Mouse (Mus musculus): Measurements from ENCODE around the gene Tspan18. TPM values are rescaled to one million over a fixed set of nuclear protein-coding genes. Genes with fewer than 3 reads are reported as not detected.

The Tspan18 gene
- total RNA-seq, 2 experiments from 2014 or later, result 37.1 to 40.1 TPM

- no peak for DNase-seq (ENCODE audit: extremely low spot score in 1 of 2, low spot score in 1 of 2)
Measured at GRCm38 (mm10) chr2:93268711-93269270, 65.5 kb downstream of the Tspan18 start.

DNA sequence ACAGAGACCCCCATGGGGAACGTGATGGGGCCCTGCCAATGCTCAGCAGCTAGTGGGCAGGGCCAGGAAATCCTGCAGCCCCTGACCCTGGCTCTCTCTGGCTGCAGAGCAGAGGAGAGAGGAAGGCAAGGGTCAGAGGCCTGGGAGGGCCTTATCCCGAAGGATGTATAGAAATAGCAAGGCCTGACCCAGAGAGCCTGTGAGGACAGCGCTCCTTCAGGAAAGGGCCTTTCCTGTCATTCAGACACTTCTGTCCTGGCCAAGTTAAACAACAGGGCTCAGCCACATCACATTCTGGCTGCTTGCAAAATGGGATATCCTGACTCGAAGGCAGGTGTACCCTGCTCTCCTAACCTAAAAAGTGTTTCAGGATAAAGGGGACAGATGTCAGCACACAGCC is 66.5 kb downstream of the Tspan18 start:
- no peak for DNase-seq (ENCODE audit: extremely low spot score in 1 of 2, low spot score in 1 of 2)

DNA sequence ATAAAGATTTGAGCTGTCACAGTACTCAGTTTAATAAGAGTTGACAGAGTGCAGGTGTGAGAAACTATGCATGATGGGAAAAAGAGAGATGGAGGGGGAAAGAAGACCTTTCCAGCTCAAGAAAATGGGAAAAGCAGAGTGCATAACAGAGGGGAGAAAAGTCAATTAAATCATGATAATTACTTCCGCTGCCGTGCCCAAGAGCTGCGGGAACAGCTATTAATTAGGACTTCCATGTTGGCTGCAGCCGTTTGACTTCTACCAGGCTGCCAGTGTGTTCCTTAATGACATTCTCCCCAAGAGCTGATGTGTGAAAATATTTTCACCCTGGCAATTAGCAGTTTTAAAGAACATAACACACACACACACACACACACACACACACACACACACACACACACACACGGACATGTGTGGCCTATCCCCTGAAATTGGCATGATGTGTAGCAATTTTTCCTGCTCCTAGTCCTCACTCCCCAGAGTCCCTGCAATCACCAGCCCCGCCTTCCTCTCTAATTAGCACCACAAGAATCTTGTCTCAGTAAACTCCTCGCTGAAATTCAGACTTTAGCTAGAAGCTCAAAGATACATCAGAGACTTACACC is 67.6 kb downstream of the Tspan18 start:
- DNase-seq (ENCODE audit: extremely low spot score in 1 of 2, low spot score in 1 of 2), result no peak

GRCm38 (mm10) chr2:93262291-93263285 is 71.7 kb downstream of the Tspan18 start:
- DNase-seq (ENCODE audit: extremely low spot score in 1 of 2, low spot score in 1 of 2), result no peak

GRCm38 (mm10) chr2:93261521-93262290 is 72.6 kb downstream of the Tspan18 start:
- no peak for DNase-seq (ENCODE audit: extremely low spot score in 1 of 2, low spot score in 1 of 2)

GRCm38 (mm10) chr2:93257634-93258033 is 76.7 kb downstream of the Tspan18 start:
- no peak for DNase-seq (ENCODE audit: extremely low spot score in 1 of 2, low spot score in 1 of 2)

DNA sequence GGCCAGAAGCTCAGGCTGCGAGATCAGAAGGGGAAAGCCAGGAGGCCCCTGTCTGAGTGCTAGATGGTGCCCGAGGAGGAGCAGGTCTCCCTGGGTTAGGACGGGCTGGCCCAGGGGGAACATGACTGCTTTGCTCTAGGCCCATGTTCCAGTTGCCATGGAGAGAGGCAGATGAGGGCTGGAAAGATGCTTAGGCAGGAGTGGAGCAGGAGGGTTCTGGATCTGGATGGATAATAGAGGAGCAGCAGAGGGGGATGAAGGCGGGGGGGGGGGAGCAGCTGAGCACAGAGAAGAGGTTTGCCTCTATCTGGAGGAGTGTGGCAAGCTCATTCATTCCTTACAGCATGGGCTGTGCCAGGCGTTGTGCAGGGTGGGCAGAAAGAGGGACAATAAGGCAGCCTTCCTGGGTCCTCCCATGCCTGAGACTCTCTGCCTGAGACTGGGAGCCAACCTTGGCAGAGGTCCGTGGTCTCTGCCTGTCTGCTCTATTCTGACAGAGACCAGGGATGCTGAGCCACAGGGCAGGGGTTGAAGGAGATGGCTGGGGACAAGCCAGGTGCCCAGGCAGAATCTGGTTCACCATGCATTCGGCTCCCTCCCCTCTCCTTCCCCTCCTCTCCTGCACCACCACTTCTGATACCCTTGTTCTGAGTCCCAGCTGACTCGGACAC is 77.4 kb downstream of the Tspan18 start:
- no peak for DNase-seq (ENCODE audit: extremely low spot score in 1 of 2, low spot score in 1 of 2)

- peak in 1 of 2 experiments; percentile 35 for DNase-seq (ENCODE audit: extremely low spot score in 1 of 2, low spot score in 1 of 2)
Measured at GRCm38 (mm10) chr2:93252356-93252755, 81.9 kb downstream of the Tspan18 start.

DNA sequence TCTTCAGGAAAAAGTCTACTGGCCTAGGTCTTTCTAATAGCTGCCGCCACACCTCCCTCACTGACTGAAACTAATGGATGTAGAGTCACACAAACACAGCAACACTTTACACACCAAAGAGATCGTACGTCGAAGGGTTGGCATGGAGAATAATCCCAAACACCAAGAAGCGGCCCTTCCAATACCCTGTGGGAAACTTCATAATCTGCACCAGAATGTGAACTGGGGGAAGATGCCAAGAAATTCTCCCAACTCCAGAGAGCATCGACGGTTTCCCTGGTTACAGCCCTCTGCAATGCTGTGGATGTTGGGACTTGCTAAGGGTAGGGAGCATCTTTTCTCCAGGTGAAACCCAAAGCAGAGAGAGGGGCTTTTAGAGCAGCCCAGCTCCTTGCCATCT is 83.7 kb downstream of the Tspan18 start:
- DNase-seq (ENCODE audit: extremely low spot score in 1 of 2, low spot score in 1 of 2), result no peak

DNA sequence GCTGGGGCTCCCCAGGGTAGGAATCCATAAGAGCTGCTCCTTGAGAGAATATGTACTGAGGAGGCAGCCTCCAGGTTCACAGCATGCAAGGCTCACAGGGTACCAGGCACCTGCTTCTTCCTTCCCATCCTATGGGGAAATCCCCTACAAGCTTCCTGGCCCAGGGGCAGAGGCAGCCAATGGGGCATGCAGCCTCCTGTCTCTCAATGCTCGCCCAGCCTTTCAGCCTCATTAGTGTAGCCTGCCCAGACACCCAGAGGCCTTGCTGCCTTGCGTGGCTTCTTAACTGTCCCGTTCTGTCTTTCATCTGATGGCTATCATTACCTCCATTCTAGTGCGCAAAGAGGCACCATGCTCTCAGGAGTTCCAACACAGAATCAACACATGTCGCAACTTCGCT is 85.2 kb downstream of the Tspan18 start:
- no peak for DNase-seq (ENCODE audit: extremely low spot score in 1 of 2, low spot score in 1 of 2)

- DNase-seq (ENCODE audit: extremely low spot score in 1 of 2, low spot score in 1 of 2), result no peak
Measured at GRCm38 (mm10) chr2:93244090-93244443, 90.2 kb downstream of the Tspan18 start.

GRCm38 (mm10) chr2:93243439-93244089 is 90.7 kb downstream of the Tspan18 start:
- no peak for DNase-seq (ENCODE audit: extremely low spot score in 1 of 2, low spot score in 1 of 2)

DNA sequence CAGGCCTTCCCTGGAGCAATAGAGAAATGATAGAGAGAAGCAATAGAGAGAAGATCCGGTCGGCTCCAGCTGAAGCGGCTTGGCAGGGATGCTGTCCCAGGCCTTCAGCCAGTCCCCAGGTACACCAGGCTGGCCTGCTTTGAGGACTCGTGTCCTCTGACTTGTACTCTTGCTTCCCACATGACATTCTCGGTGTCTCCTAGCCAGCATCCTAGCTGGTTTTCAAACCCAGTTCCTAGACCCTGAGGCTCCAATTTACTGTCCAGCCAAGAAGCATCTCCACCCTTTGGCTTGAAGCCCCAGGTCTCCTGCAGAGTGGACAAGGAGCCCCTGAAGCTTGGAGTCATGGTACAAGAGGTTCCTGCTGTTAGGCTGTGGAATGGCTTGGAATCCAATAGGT is 92.1 kb downstream of the Tspan18 start:
- DNase-seq (ENCODE audit: extremely low spot score in 1 of 2, low spot score in 1 of 2), result no peak

DNA sequence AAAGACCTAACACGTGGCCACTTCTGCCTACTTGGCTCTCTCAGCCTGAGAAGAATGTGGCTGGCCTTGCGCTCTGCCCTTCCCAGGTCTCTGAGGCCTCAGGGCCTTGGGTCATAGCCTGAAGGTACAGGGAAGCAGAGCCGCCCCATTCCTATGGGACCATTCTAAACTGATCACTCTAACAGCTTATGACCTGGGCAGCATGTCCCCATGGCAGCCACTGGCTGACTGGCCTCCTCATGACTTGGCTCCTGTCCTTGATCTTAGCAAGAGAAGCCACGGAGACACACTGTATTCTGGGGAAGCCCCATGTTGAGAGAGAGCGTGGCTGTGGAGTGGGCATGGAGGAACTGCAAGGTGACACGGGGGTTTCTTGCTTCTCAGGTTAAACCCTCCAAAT is 95.4 kb downstream of the Tspan18 start:
- DNase-seq (ENCODE audit: extremely low spot score in 1 of 2, low spot score in 1 of 2), result no peak

- no peak for DNase-seq (ENCODE audit: extremely low spot score in 1 of 2, low spot score in 1 of 2)
Measured at GRCm38 (mm10) chr2:93237055-93237454, 97.2 kb downstream of the Tspan18 start.

GRCm38 (mm10) chr2:93232141-93232540 is 102.2 kb downstream of the Tspan18 start:
- no peak for DNase-seq (ENCODE audit: extremely low spot score in 1 of 2, low spot score in 1 of 2)

DNA sequence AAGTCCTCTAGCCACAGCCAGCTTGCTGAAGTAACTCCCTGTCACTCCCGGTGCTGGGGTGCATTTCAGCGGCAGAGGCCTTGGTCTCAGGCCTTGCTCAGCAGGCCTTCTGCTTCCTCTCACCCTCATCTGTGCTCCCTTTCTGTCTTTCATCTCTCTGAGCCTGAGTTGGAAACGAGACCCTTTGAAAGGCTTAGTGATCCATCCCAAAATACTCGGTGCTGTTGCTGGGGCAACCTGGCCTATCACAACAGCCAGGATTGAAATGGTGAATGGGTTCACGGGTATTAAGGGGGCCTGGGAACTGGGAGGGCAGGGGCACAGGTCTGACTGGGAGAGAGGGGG is 105.9 kb downstream of the Tspan18 start:
- DNase-seq (ENCODE audit: extremely low spot score in 1 of 2, low spot score in 1 of 2), result no peak

- DNase-seq (ENCODE audit: extremely low spot score in 1 of 2, low spot score in 1 of 2), result peak in 1 of 2 experiments; percentile 38
Measured at GRCm38 (mm10) chr2:93227713-93228479, 106.4 kb downstream of the Tspan18 start.
